Mouse (Mus musculus) liver, embryonic 14.5 days (tissue): ENCODE measurements around the gene Vps72. TPM values are rescaled to one million over a fixed set of nuclear protein-coding genes. Genes with fewer than 3 reads are reported as not detected.
A peak's percentile ranks its signal among the peaks of the same experiment; 100 is the strongest.

Experiments
- ATAC-seq: fragments of 200-750 bp; cut with Nextera tagmentation; 2 replicates; pipeline ENCODE4 v1.8.0; 2017; ENCODE audit warnings: moderate number of reproducible peaks, mild to moderate bottlenecking, moderate library complexity; ENCODE audit not compliant: insufficient read depth
- DNase-seq, 3 experiments: peaks; one replicate each; pipeline ENCODE4 v3.0.0-alpha.2; 2012 to 2013; ENCODE audit warnings: low read depth in 3 of 3, low spot score in 3 of 3
- H3K27ac ChIP-seq: fragments of 300-500 bp; sonication (generic); 2 replicates; pipeline ENCODE4 v1.5.1; 2014; ENCODE audit warnings: moderate library complexity, mild to moderate bottlenecking, control low read depth, inconsistent platforms
- H3K27me3 ChIP-seq: fragments of 300-500 bp; sonication (generic); 2 replicates; pipeline ENCODE4 v1.6.1; 2014; ENCODE audit warnings: mild to moderate bottlenecking, low read length, moderate library complexity; ENCODE audit not compliant: control insufficient read depth, insufficient read depth
- H3K36me3 ChIP-seq: fragments of 300-500 bp; sonication (generic); replicated peaks from 2 replicates; pipeline ENCODE4 v1.6.1; 2014; ENCODE audit warnings: low read depth; ENCODE audit not compliant: control insufficient read depth, insufficient read depth
- H3K4me1 ChIP-seq, 2 experiments: fragments of 200-500 bp in 1 of 2; fragments of 300-500 bp in 1 of 2; sonication (generic) in 1 of 2; replicated peaks; 2 replicates each; pipeline ENCODE4 v1.6.1; 2012 to 2014; ENCODE audit warnings: antibody characterized with exemption in 1 of 2, inconsistent platforms in 1 of 2, low read length in 1 of 2; ENCODE audit not compliant: control insufficient read depth in 2 of 2, insufficient read depth in 2 of 2
- H3K4me2 ChIP-seq: fragments of 300-500 bp; sonication (generic); 2 replicates; pipeline ENCODE4 v1.6.1; 2014; ENCODE audit warnings: low read depth, mild to moderate bottlenecking, control low read depth, moderate library complexity
- H3K4me3 ChIP-seq, 2 experiments: fragments of 200-500 bp in 1 of 2; fragments of 300-500 bp in 1 of 2; sonication (generic) in 1 of 2; 2 replicates each; pipeline ENCODE4 v1.5.1; 2012 to 2014; ENCODE audit warnings: low read depth in 2 of 2, low read length in 2 of 2, mild to moderate bottlenecking in 2 of 2, control low read depth in 1 of 2, inconsistent platforms in 1 of 2, moderate library complexity in 1 of 2; ENCODE audit not compliant: insufficient read depth in 1 of 2
- H3K9ac ChIP-seq: fragments of 300-500 bp; sonication (generic); replicated peaks from 2 replicates; pipeline ENCODE4 v1.6.1; 2014; ENCODE audit warnings: mild to moderate bottlenecking, control low read depth, moderate library complexity
- H3K9me3 ChIP-seq: fragments of 300-500 bp; sonication (generic); 2 replicates; pipeline ENCODE4 v1.6.1; 2016; ENCODE audit warnings: low read length, mixed read lengths; ENCODE audit not compliant: control insufficient read depth
- CTCF ChIP-seq: IDR thresholded peaks from 2 replicates; pipeline ENCODE4 v1.5.1; 2016; ENCODE audit warnings: antibody characterized with exemption, low read depth, control low read depth
- EP300 ChIP-seq: IDR thresholded peaks from 2 replicates; pipeline ENCODE4 v1.6.1; 2016; ENCODE audit warnings: antibody characterized with exemption, low read depth
- WGBS: fragments of 180-500 bp; shearing (Covaris S2); extraction: QIAGEN DNeasy Blood & Tissue Kit; methylation state at CpG from one replicate; pipeline ENCODE4 v1.1.7; 2014; ENCODE audit not compliant: insufficient replicate concordance; 5-methylcytosine and 5-hydroxymethylcytosine counted together
- polyA plus RNA-seq, 2 experiments: library from polyadenylated mRNA; depleted of rRNA in 1 of 2; stranded (reverse) in 1 of 2; unstranded in 1 of 2; fragments of >200 nt; fragmentation: Nextera tagmentation in 1 of 2; extraction: Ambion mirVana in 1 of 2; gene quantifications; 2 replicates each; pipeline versions ENCODE4 v1.2.1 to v1.2.3; 2012 to 2014

Gene Vps72
- polyA plus RNA-seq, 2 experiments: 23.4 to 29.6 TPM

- DNase-seq: no peak
- Histone ChIP-seq H3K9me3 (no peaks in the 10 kb centered on the region), H3K9ac (peak overlapping the region; percentile 63; the same call in 1 of the 2 replicates), H3K27ac (peak overlapping the region; percentile 54), H3K36me3 (no peaks in the 10 kb centered on the region), H3K4me1 (peaks cover 10 to 18% of the 10 kb centered on the region in 2 experiments), H3K4me2 (peak overlapping the region; percentile 80), H3K27me3 (no peaks in the 10 kb centered on the region), H3K4me3 (peak overlapping the region in 1 of 2 experiments; percentile 59; a peak in 2 of 4 replicates)
- no peak for ATAC-seq
- TF ChIP-seq EP300: no peak
- 24% methylated on average over 7 of the region's 7 CpGs for WGBS
Measured at GRCm38 (mm10) chr3:95135433-95136052, 24.7 kb downstream of the Vps72 start.

- ATAC-seq (no peak), DNase-seq (no peak)
- Histone ChIP-seq H3K36me3 (no peaks in the 10 kb centered on the region), H3K27ac (no peak overlapping the region), H3K9ac (no peak overlapping the region), H3K4me1 (peaks cover 10 to 18% of the 10 kb centered on the region in 2 experiments), H3K4me2 (no peak overlapping the region), H3K9me3 (no peaks in the 10 kb centered on the region), H3K4me3 (no peak overlapping the region), H3K27me3 (no peaks in the 10 kb centered on the region)
- TF ChIP-seq EP300: no peak
- TF ChIP-seq CTCF: no peak
- whole genome bisulfite sequencing: 60% methylated on average over 3 of the region's 3 CpGs
Measured at GRCm38 (mm10) chr3:95136336-95136735, 25.5 kb downstream of the Vps72 start.

GRCm38 (mm10) chr3:95139586-95140288 lies 28.9 kb downstream of the Vps72 start:
- Histone ChIP-seq H3K9me3 (no peaks in the 10 kb centered on the region), H3K27me3 (no peaks in the 10 kb centered on the region), H3K9ac (no peak overlapping the region), H3K27ac (no peak overlapping the region), H3K4me1 (peaks cover 13 to 20% of the 10 kb centered on the region in 2 experiments), H3K4me3 (no peak overlapping the region), H3K4me2 (peak overlapping the region; percentile 33), H3K36me3 (no peaks in the 10 kb centered on the region)
- WGBS: 65% methylated on average over 25 of the region's 25 CpGs
- no peak for ATAC-seq
- DNase-seq: no peak
- TF ChIP-seq CTCF (0 out of 2 replicates have a peak, but pooled peaks have one; percentile 19), EP300 (no peak)

GRCm38 (mm10) chr3:95140289-95140595 lies 29.4 kb downstream of the Vps72 start:
- Histone ChIP-seq H3K27ac (no peak overlapping the region), H3K36me3 (no peaks in the 10 kb centered on the region), H3K4me3 (0 out of 4 replicates have a peak overlapping the region, but pooled peaks of 1 of the 2 experiments have one; percentile 4), H3K4me1 (peaks cover 8 to 16% of the 10 kb centered on the region in 2 experiments), H3K27me3 (no peaks in the 10 kb centered on the region), H3K9ac (no peak overlapping the region), H3K4me2 (peak overlapping the region; percentile 33), H3K9me3 (no peaks in the 10 kb centered on the region)
- TF ChIP-seq EP300 (no peak), CTCF (no peak)
- 68% methylated on average over 18 of the region's 18 CpGs for whole genome bisulfite sequencing
- DNase-seq (no peak), ATAC-seq (no peak)

DNA sequence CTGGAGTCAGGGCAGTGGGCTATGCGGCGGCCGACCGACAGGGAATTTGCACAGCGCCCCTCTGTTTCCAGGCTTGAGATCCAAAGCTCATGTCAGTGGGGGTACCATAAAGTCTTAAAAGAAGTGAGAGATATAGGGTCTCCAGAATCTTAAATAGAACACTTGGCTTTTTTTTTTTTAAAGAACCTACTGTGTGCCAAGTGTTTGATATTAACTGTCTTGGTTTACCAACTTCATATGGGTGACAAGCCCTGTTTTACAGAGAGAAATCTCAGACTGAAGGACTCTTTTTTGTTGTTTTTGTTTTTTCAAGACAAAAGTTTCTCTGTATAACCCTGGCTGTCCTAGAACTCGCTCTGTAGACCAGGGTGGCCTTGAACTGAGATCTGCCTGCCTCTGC lies 30.0 kb downstream of the Vps72 start:
- Histone ChIP-seq H3K4me3 (no peak overlapping the region), H3K4me2 (peak overlapping the region; percentile 33), H3K36me3 (no peaks in the 10 kb centered on the region), H3K4me1 (peaks cover 7 to 12% of the 10 kb centered on the region in 2 experiments; a peak in 3 of 4 replicates), H3K27ac (no peak overlapping the region), H3K9me3 (no peaks in the 10 kb centered on the region), H3K27me3 (no peaks in the 10 kb centered on the region), H3K9ac (no peak overlapping the region)
- TF ChIP-seq CTCF (no peak), EP300 (no peak)
- ATAC-seq (no peak), DNase-seq (no peak)
- 84% methylated on average over 6 of the region's 6 CpGs for WGBS
